Mouse (Mus musculus): Measurements from ENCODE around the gene Ptgfrn.
A peak's percentile ranks its signal among the peaks of the same experiment; 100 is the strongest.

Gene Ptgfrn

GRCm38 (mm10) chr3:101116431-101117385 lies 6.6 kb upstream of the Ptgfrn start:
- no peak for DNase-seq (ENCODE audit: low read depth)

- DNase-seq (ENCODE audit: low read depth), result no peak
Measured at GRCm38 (mm10) chr3:101112518-101112894, 2.4 kb upstream of the Ptgfrn start.

GRCm38 (mm10) chr3:101111848-101112517 lies 1.9 kb upstream of the Ptgfrn start:
- DNase-seq (ENCODE audit: low read depth), result no peak

GRCm38 (mm10) chr3:101111321-101111720 lies 1.2 kb upstream of the Ptgfrn start:
- no peak for DNase-seq (ENCODE audit: low read depth)

DNA sequence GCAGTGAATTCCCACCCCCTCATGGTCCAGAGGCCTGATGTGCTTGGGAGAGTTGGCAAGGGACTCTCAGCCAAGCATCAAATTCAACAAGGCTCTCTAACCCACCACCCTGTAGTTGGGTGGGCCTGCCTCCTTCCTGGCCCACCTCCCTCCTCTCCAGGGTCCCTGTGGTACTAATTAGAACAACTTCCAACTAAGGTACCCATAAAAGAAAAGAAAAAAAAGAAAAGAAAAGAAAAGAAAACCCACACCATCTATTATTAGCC lies 693 bp upstream of the Ptgfrn start:
- no peak for DNase-seq (ENCODE audit: low read depth)

DNA sequence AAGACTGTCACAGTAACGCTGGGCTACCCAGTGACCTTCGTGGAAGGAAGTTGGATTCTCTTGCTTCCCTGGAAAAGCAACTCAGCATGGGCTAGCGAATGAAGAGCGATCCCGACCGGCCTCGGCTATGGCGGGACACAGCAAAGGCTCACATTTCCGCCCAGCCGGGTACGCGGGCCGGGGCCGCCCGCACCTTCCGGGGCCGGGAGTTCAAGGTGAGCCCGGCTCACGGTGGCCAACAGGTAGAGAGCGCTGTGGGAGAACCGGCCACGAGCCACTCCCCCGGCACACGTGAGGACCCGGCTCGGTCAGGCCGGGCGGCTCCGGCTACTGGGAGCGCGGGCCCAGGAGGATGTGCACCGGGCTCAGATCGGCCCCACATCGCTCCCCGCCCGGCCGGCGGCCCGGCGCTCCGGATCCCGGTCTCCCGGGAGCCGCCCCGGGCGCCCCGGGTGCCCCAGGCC lies 488 bp downstream of the Ptgfrn start:
- peak; percentile 66 for DNase-seq (ENCODE audit: low read depth)

DNA sequence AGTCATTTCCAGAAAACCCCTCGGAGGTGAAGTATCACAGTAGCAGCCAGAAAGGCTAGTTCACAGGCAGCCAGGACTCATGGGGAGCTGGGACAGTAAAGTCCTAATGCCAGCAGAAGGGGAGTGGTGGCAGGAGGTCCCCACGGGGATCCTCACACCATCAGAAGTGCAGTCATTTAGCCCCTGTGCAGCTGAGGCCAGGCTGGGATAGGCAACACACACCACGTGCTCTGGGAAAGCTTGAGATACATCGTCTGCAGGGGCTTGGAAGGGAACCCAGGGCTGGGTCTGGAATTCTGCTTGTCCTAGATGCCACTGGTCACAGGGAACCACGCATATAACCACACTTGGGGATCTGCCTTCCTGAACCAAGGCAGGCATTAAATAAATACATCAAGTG lies 1.2 kb downstream of the Ptgfrn start:
- no peak for DNase-seq (ENCODE audit: low read depth)

- DNase-seq (ENCODE audit: low read depth), result no peak
Measured at GRCm38 (mm10) chr3:101108282-101108681, 1.8 kb downstream of the Ptgfrn start.

DNA sequence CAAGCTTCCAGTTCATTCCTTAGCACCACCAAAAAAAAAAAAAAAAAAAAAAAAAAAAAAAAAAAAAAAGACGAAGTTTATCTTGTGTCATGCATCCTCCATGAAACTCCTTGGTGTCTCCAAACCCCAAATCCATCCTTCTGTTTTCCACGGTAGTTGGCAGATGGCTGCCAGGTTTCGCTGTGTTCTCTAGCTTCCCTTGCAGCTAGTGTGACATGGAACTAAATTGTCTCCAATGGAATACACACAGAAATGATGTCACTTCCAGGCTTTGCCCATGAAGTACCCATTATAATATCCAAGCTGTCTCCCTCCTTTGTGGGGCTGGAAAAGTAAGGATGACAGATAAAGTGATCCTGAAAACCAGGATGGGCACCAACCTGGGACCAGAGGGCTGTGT lies 3.8 kb downstream of the Ptgfrn start:
- no peak for DNase-seq (ENCODE audit: low read depth)

DNA sequence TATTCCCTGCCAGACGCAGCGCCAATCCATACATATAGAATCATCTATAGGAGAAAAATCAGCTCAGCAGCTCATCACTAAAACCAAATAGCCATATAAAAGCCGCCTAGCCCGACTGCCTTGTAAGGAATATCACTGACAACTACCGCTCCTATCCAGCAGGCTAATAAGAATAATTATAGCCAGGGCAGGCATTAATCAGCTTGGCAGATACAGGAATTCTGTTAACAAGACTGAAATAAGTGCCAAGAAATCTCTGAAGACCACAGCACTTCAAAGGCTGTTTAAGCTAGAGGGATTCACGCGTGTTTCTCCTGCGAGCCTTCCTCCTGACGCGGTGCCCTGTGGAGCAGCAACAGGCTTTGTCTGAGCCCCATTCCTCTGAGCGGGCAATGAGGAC lies 4.6 kb downstream of the Ptgfrn start:
- no peak for DNase-seq (ENCODE audit: low read depth)

- DNase-seq (ENCODE audit: low read depth), result no peak
Measured at GRCm38 (mm10) chr3:101104883-101105282, 5.2 kb downstream of the Ptgfrn start.

- no peak for DNase-seq (ENCODE audit: low read depth)
Measured at GRCm38 (mm10) chr3:101103770-101104169, 6.3 kb downstream of the Ptgfrn start.

- DNase-seq (ENCODE audit: low read depth), result no peak
Measured at GRCm38 (mm10) chr3:101102106-101102505, 8.0 kb downstream of the Ptgfrn start.

- DNase-seq (ENCODE audit: low read depth), result no peak
Measured at GRCm38 (mm10) chr3:101101184-101101583, 8.9 kb downstream of the Ptgfrn start.

GRCm38 (mm10) chr3:101099701-101100357 lies 10.2 kb downstream of the Ptgfrn start:
- DNase-seq (ENCODE audit: low read depth), result no peak

DNA sequence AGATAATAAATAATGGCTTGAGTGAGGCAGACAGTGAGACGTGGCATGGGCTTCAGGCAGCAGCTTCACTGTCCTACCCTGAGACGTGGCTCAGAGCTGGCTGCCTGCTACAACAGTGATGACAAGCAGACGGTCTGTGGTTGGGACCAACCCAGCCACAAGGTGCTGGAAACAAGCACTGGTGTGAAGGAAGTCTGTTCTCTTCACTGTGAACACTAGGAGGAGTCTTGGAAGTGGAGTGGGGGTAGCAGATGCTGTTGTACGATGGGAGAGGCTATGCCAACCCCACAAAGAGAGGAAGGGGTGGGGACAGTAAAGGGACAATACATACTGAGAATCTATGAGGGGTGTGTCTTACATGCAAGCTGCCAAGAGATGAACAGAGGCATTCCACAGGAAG lies 12.0 kb downstream of the Ptgfrn start:
- no peak for DNase-seq (ENCODE audit: low read depth)

- DNase-seq (ENCODE audit: low read depth), result no peak
Measured at GRCm38 (mm10) chr3:101097146-101097800, 12.8 kb downstream of the Ptgfrn start.

GRCm38 (mm10) chr3:101095761-101096449 lies 14.2 kb downstream of the Ptgfrn start:
- DNase-seq (ENCODE audit: low read depth), result no peak

DNA sequence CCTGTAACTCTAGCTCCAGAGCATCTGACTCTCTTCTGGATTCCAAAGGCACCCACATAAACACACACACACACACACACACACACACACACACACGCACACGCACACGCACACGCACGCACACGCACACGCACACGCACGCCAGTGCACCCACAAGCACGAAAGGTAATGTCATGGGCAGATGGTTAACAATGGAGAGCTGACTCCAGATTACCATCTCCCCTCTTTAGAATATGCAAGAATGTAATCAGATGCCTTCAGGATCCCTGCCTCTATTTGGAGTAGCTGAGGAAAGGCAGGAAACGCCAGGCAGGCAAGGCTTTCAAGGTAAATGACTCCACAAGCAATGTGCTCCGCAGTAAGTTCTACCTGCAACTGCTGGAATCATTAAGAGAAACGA lies 17.9 kb downstream of the Ptgfrn start:
- DNase-seq (ENCODE audit: low read depth), result no peak

- DNase-seq (ENCODE audit: low read depth), result no peak
Measured at GRCm38 (mm10) chr3:101086584-101087445, 23.3 kb downstream of the Ptgfrn start.

DNA sequence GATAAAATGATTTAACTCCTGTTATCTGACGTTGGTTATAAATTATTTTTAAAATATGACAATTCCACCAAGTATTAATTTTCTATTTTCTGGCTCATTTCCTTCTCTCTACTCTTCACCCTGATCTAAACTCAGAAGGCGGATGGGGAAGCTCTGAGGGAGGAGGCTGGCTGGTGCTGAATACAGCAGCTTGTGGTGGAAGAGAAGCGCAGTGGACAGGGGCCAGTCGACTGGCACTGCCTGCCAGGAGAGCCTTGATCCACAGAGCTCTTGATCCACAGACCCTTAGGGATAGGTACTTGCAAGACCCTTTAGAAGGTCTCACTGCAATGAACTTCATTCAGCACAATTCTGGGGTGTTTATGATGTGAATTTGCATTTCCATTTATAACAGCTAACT lies 29.2 kb downstream of the Ptgfrn start:
- DNase-seq (ENCODE audit: low read depth), result no peak
